Mouse (Mus musculus): ENCODE results near the gene Arglu1. TPM values are rescaled to one million over a fixed set of nuclear protein-coding genes. Genes with fewer than 3 reads are reported as not detected.

The Arglu1 gene
- 56.9 and 69.4 TPM in 2 replicates for polyA plus RNA-seq (2012; rRNA removed)

- Histone ChIP-seq H3K27me3 (ENCODE audit: control insufficient read depth, insufficient read depth, low read length) (no peaks in the 10 kb centered on the region), H3K36me3 (ENCODE audit: control insufficient read depth, insufficient read depth, low read length) (no peaks in the 10 kb centered on the region), H3K27ac (ENCODE audit: control insufficient read depth, insufficient read depth, low read length) (peak within 1 kb of the TSS; percentile 56), H3K4me1 (replicated peaks; ENCODE audit: control insufficient read depth, insufficient read depth, low read length) (peaks cover 15% of the 10 kb centered on the region), H3K4me3 (ENCODE audit: control insufficient read depth, insufficient read depth, low read length) (peak within 1 kb of the TSS; percentile 78)
- TF ChIP-seq POLR2A (IDR thresholded peaks at IDR 0.05; ENCODE audit: control insufficient read depth, extremely low read depth, insufficient read depth, low read length, poor library complexity) (peak; percentile 92), CTCF (IDR thresholded peaks at IDR 0.05; ENCODE audit: borderline replicate concordance, control insufficient read depth, extremely low read depth, insufficient read depth, low read length, poor library complexity) (peak; percentile 66; the same call in 1 of the 2 replicates)
- WGBS: under 1% methylated on average over 80 of the region's 81 CpGs
- DNase-seq: peak; percentile 98
Measured at GRCm38 (mm10) chr8:8690146-8691092, at the start of gene Arglu1. Arglu1 (minus strand) TSS chr8:8690521.

GRCm38 (mm10) chr8:8737271-8737670, 47.0 kb upstream of the Arglu1 start:
- WGBS: 90% methylated on average over 3 of the region's 3 CpGs
- H3K27me3 ChIP-seq (ENCODE audit: control insufficient read depth, insufficient read depth, low read length): no peaks in the 10 kb centered on the region
- no peak overlapping the region for H3K27ac ChIP-seq (ENCODE audit: control insufficient read depth, insufficient read depth, low read length)
- H3K4me3 ChIP-seq (ENCODE audit: control insufficient read depth, insufficient read depth, low read length): no peak overlapping the region
- DNase-seq: no peak
- H3K36me3 ChIP-seq (ENCODE audit: control insufficient read depth, insufficient read depth, low read length): no peaks in the 10 kb centered on the region
- no peaks in the 10 kb centered on the region for H3K4me1 ChIP-seq (replicated peaks; ENCODE audit: control insufficient read depth, insufficient read depth, low read length)
- TF ChIP-seq POLR2A (IDR thresholded peaks at IDR 0.05; ENCODE audit: control insufficient read depth, extremely low read depth, insufficient read depth, low read length, poor library complexity) (no peak), CTCF (IDR thresholded peaks at IDR 0.05; ENCODE audit: borderline replicate concordance, control insufficient read depth, extremely low read depth, insufficient read depth, low read length, poor library complexity) (no peak)

GRCm38 (mm10) chr8:8736826-8737225, 46.5 kb upstream of the Arglu1 start:
- H3K36me3 ChIP-seq (ENCODE audit: control insufficient read depth, insufficient read depth, low read length): no peaks in the 10 kb centered on the region
- no peak for DNase-seq
- TF ChIP-seq POLR2A (IDR thresholded peaks at IDR 0.05; ENCODE audit: control insufficient read depth, extremely low read depth, insufficient read depth, low read length, poor library complexity) (no peak), CTCF (IDR thresholded peaks at IDR 0.05; ENCODE audit: borderline replicate concordance, control insufficient read depth, extremely low read depth, insufficient read depth, low read length, poor library complexity) (no peak)
- no peaks in the 10 kb centered on the region for H3K4me1 ChIP-seq (replicated peaks; ENCODE audit: control insufficient read depth, insufficient read depth, low read length)
- 91% methylated on average over 8 of the region's 8 CpGs for WGBS
- H3K27me3 ChIP-seq (ENCODE audit: control insufficient read depth, insufficient read depth, low read length): no peaks in the 10 kb centered on the region
- no peak overlapping the region for H3K4me3 ChIP-seq (ENCODE audit: control insufficient read depth, insufficient read depth, low read length)
- H3K27ac ChIP-seq (ENCODE audit: control insufficient read depth, insufficient read depth, low read length): no peak overlapping the region

DNA sequence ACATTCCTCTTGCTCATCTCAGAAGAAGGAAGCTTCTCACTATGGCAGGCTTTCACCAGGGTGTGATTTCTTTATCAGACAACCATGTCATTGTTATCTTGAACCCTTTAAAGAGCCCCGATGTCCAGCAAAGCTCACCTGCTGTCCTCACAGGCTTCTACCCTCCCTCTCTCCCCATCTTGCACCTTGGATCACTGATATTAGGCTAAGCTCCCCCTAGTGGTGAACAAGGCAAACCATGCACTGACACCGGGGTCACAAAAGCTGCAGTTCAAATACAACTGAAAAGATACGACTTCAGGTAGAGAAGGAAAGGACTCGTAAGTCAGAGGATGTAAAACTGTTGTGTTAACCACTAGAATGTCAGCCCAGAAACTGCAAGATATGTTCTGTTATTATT, 43.5 kb upstream of the Arglu1 start:
- 29% methylated on average over 4 of the region's 4 CpGs for WGBS
- no peaks in the 10 kb centered on the region for H3K27me3 ChIP-seq (ENCODE audit: control insufficient read depth, insufficient read depth, low read length)
- DNase-seq: peak; percentile 21
- H3K4me3 ChIP-seq (ENCODE audit: control insufficient read depth, insufficient read depth, low read length): no peak overlapping the region
- no peaks in the 10 kb centered on the region for H3K36me3 ChIP-seq (ENCODE audit: control insufficient read depth, insufficient read depth, low read length)
- H3K27ac ChIP-seq (ENCODE audit: control insufficient read depth, insufficient read depth, low read length): no peak overlapping the region
- no peaks in the 10 kb centered on the region for H3K4me1 ChIP-seq (replicated peaks; ENCODE audit: control insufficient read depth, insufficient read depth, low read length)
- no peak for TF ChIP-seq POLR2A (IDR thresholded peaks at IDR 0.05; ENCODE audit: control insufficient read depth, extremely low read depth, insufficient read depth, low read length, poor library complexity)
- TF ChIP-seq CTCF (IDR thresholded peaks at IDR 0.05; ENCODE audit: borderline replicate concordance, control insufficient read depth, extremely low read depth, insufficient read depth, low read length, poor library complexity): no peak

DNA sequence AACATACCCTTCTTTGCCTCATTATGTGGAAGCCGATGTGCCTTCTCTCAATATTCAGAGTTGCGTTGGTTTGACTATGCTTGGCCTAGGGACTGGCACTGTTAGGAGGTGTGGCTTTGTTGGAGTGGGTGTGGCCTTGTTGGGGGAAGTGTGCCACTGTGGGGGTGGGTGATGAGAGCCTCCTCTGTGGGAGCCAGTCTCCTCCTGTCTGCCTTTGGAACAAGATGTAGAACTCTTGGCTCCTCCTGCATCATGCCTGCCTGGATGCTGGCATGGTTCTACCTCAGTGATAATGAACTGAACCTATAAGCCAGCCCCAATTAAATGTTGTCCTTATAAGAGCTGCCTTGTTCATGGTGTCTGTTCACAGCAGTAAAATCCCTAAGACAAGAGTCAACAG, 38.3 kb upstream of the Arglu1 start:
- no peaks in the 10 kb centered on the region for H3K36me3 ChIP-seq (ENCODE audit: control insufficient read depth, insufficient read depth, low read length)
- H3K27me3 ChIP-seq (ENCODE audit: control insufficient read depth, insufficient read depth, low read length): no peaks in the 10 kb centered on the region
- no peak overlapping the region for H3K4me3 ChIP-seq (ENCODE audit: control insufficient read depth, insufficient read depth, low read length)
- no peak for DNase-seq
- 88% methylated on average over 2 of the region's 2 CpGs for WGBS
- H3K27ac ChIP-seq (ENCODE audit: control insufficient read depth, insufficient read depth, low read length): no peak overlapping the region
- no peak for TF ChIP-seq CTCF (IDR thresholded peaks at IDR 0.05; ENCODE audit: borderline replicate concordance, control insufficient read depth, extremely low read depth, insufficient read depth, low read length, poor library complexity)
- TF ChIP-seq POLR2A (IDR thresholded peaks at IDR 0.05; ENCODE audit: control insufficient read depth, extremely low read depth, insufficient read depth, low read length, poor library complexity): no peak
- no peaks in the 10 kb centered on the region for H3K4me1 ChIP-seq (replicated peaks; ENCODE audit: control insufficient read depth, insufficient read depth, low read length)

GRCm38 (mm10) chr8:8726547-8726946, 36.2 kb upstream of the Arglu1 start:
- Histone ChIP-seq H3K27me3 (ENCODE audit: control insufficient read depth, insufficient read depth, low read length) (no peaks in the 10 kb centered on the region), H3K27ac (ENCODE audit: control insufficient read depth, insufficient read depth, low read length) (no peak overlapping the region), H3K4me3 (ENCODE audit: control insufficient read depth, insufficient read depth, low read length) (no peak overlapping the region), H3K4me1 (replicated peaks; ENCODE audit: control insufficient read depth, insufficient read depth, low read length) (no peaks in the 10 kb centered on the region), H3K36me3 (ENCODE audit: control insufficient read depth, insufficient read depth, low read length) (no peaks in the 10 kb centered on the region)
- no peak for DNase-seq
- TF ChIP-seq POLR2A (IDR thresholded peaks at IDR 0.05; ENCODE audit: control insufficient read depth, extremely low read depth, insufficient read depth, low read length, poor library complexity) (no peak), CTCF (IDR thresholded peaks at IDR 0.05; ENCODE audit: borderline replicate concordance, control insufficient read depth, extremely low read depth, insufficient read depth, low read length, poor library complexity) (no peak)
- WGBS: 81% methylated on average over 2 of the region's 2 CpGs
